Mouse (Mus musculus) E14TG2a.4 (cell line): Measurements from ENCODE around the gene Srcin1.

Source experiments
- CTCF ChIP-seq: conservative IDR thresholded peaks from 2 replicates; pipeline ENCODE4 v1.5.1; 2014; ENCODE audit warnings: low read length
- POU5F1 ChIP-seq: IDR thresholded peaks from 2 replicates; pipeline ENCODE4 v1.6.1; 2014; ENCODE audit warnings: low read length, borderline replicate concordance

- no peak for TF ChIP-seq CTCF
- TF ChIP-seq POU5F1: no peak
Measured at GRCm38 (mm10) chr11:97584476-97584875, 8.5 kb upstream of the Srcin1 start.
